Mouse (Mus musculus) midbrain, embryonic 12.5 days (tissue): ENCODE measurements around the gene Yipf1. TPM values are rescaled to one million over a fixed set of nuclear protein-coding genes. Genes with fewer than 3 reads are reported as not detected.

Experiments used
- ATAC-seq: fragments of 200-750 bp; cut with Nextera tagmentation; 2 replicates; pipeline ENCODE4 v1.8.0; 2017; ENCODE audit warnings: low read depth, moderate TSS enrichment, moderate library complexity; ENCODE audit not compliant: low FRiP score
- H3K27ac ChIP-seq: fragments of 300-500 bp; sonication (generic); replicated peaks from 2 replicates; pipeline ENCODE4 v1.5.1; 2016; ENCODE audit warnings: mild to moderate bottlenecking
- H3K27me3 ChIP-seq: fragments of 300-500 bp; sonication (generic); 2 replicates; pipeline ENCODE4 v1.6.1; 2016; ENCODE audit warnings: mild to moderate bottlenecking
- H3K36me3 ChIP-seq: fragments of 300-500 bp; sonication (generic); 2 replicates; pipeline ENCODE4 v1.6.1; 2016
- H3K4me1 ChIP-seq: fragments of 300-500 bp; sonication (generic); 2 replicates; pipeline ENCODE4 v1.6.1; 2016
- H3K4me2 ChIP-seq: fragments of 300-500 bp; sonication (generic); replicated peaks from 2 replicates; pipeline ENCODE4 v1.6.1; 2016; ENCODE audit warnings: mild to moderate bottlenecking, moderate library complexity
- H3K4me3 ChIP-seq: fragments of 300-500 bp; sonication (generic); 2 replicates; pipeline ENCODE4 v1.5.1; 2016; ENCODE audit warnings: mild to moderate bottlenecking
- H3K9ac ChIP-seq: fragments of 300-500 bp; sonication (generic); replicated peaks from 2 replicates; pipeline ENCODE4 v1.6.1; 2016; ENCODE audit warnings: mild to moderate bottlenecking, moderate library complexity
- H3K9me3 ChIP-seq: fragments of 300-500 bp; sonication (generic); 2 replicates; pipeline ENCODE4 v1.6.1; 2016; ENCODE audit warnings: mild to moderate bottlenecking
- WGBS: fragments of 180-500 bp; shearing (Covaris S2); methylation state at CpG from one replicate; pipeline ENCODE4 v1.1.7; 2016; 5-methylcytosine and 5-hydroxymethylcytosine counted together
- polyA plus RNA-seq: library from polyadenylated mRNA; unstranded; fragments of >200 nt; fragmentation: Nextera tagmentation; extraction: Ambion mirVana; gene quantifications from 2 replicates; pipeline ENCODE4 v1.2.1, GENCODE M21; 2016

Gene Yipf1
- polyA plus RNA-seq, 1 experiment from 2014 or later, result 41.9 TPM

DNA sequence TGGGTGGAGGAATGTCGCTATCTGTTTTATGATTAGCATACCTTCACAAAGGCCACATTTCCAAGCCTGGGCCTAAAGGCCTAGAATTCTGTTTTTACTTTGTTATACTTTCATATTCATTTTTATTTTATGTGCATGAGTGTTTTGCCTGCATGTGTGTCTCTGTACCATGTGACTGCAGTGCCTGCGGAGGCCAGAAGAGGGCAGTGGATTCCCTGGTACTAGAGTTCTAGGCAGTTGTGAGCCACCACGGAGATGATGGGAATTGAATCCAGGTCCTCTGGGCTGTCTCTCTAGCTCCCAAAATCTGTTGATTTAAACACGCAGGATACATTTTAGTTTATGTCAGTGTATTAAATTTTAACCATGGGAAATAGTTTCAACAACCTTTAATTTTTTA, 19.4 kb downstream of the Yipf1 start:
- no peaks in the 10 kb centered on the region for H3K4me1 ChIP-seq
- H3K4me2 ChIP-seq, result no peak overlapping the region
- H3K27me3 ChIP-seq, result no peaks in the 10 kb centered on the region
- H3K27ac ChIP-seq, result no peak overlapping the region
- H3K9ac ChIP-seq, result no peak overlapping the region
- no peaks in the 10 kb centered on the region for H3K9me3 ChIP-seq
- no peak for ATAC-seq
- WGBS, result 96% methylated on average over 4 of the region's 4 CpGs
- H3K4me3 ChIP-seq, result no peak overlapping the region
- 0 out of 2 replicates have a peak, but pooled peaks cover 3% of the 10 kb centered on the region for H3K36me3 ChIP-seq

GRCm38 (mm10) chr4:107336356-107336755, 22.2 kb downstream of the Yipf1 start:
- Histone ChIP-seq H3K4me3 (no peak overlapping the region), H3K27ac (no peak overlapping the region), H3K9ac (no peak overlapping the region), H3K9me3 (no peaks in the 10 kb centered on the region), H3K27me3 (no peaks in the 10 kb centered on the region), H3K36me3 (0 out of 2 replicates have a peak, but pooled peaks cover 3% of the 10 kb centered on the region), H3K4me2 (no peak overlapping the region), H3K4me1 (0 out of 2 replicates have a peak, but pooled peaks cover 2% of the 10 kb centered on the region)
- 93% methylated on average over 8 of the region's 8 CpGs for WGBS
- no peak for ATAC-seq

GRCm38 (mm10) chr4:107337455-107337854, 23.3 kb downstream of the Yipf1 start:
- H3K27ac ChIP-seq, result no peak overlapping the region
- no peak overlapping the region for H3K9ac ChIP-seq
- 0 out of 2 replicates have a peak, but pooled peaks cover 3% of the 10 kb centered on the region for H3K36me3 ChIP-seq
- H3K4me3 ChIP-seq, result no peak overlapping the region
- 0 out of 2 replicates have a peak, but pooled peaks cover 4% of the 10 kb centered on the region for H3K4me1 ChIP-seq
- ATAC-seq, result no peak
- WGBS, result 89% methylated on average over 5 of the region's 5 CpGs
- no peaks in the 10 kb centered on the region for H3K27me3 ChIP-seq
- no peak overlapping the region for H3K4me2 ChIP-seq
- no peaks in the 10 kb centered on the region for H3K9me3 ChIP-seq

- no peak overlapping the region for H3K9ac ChIP-seq
- no peak overlapping the region for H3K4me3 ChIP-seq
- ATAC-seq, result no peak
- 0 out of 2 replicates have a peak, but pooled peaks cover 4% of the 10 kb centered on the region for H3K4me1 ChIP-seq
- no peak overlapping the region for H3K27ac ChIP-seq
- 41% methylated on average over 5 of the region's 5 CpGs for WGBS
- no peak overlapping the region for H3K4me2 ChIP-seq
- H3K36me3 ChIP-seq, result 0 out of 2 replicates have a peak, but pooled peaks cover 8% of the 10 kb centered on the region
- no peaks in the 10 kb centered on the region for H3K27me3 ChIP-seq
- H3K9me3 ChIP-seq, result no peaks in the 10 kb centered on the region
These were observed 27.2 kb downstream of the Yipf1 start for GRCm38 (mm10) chr4:107341354-107341753.

DNA sequence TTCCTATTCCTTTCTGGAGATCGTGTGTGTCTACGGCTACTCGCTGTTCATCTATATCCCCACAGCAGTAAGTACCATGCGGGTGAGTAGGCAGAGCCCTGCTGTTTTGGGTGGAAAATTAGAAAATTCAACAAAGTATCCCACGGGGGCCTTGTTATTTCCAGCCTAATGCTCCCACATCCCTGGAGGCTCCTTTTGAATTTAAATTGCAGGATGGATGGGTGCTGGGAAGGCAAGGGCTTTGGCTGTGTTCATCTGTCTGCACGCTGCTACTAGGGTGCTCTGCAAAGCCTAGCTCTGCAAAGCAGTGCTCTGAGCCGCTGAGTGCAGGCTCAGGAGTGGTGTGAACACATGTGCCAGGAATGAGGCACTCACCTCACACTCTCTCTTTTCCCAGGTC, 30.4 kb downstream of the Yipf1 start:
- Histone ChIP-seq H3K9me3 (no peaks in the 10 kb centered on the region), H3K4me1 (peaks cover 10% of the 10 kb centered on the region; the same call in 1 of the 2 replicates), H3K36me3 (0 out of 2 replicates have a peak, but pooled peaks cover 5% of the 10 kb centered on the region), H3K27me3 (no peaks in the 10 kb centered on the region), H3K27ac (no peak overlapping the region), H3K4me3 (no peak overlapping the region), H3K9ac (no peak overlapping the region), H3K4me2 (no peak overlapping the region)
- 81% methylated on average over 7 of the region's 7 CpGs for WGBS
- no peak for ATAC-seq

DNA sequence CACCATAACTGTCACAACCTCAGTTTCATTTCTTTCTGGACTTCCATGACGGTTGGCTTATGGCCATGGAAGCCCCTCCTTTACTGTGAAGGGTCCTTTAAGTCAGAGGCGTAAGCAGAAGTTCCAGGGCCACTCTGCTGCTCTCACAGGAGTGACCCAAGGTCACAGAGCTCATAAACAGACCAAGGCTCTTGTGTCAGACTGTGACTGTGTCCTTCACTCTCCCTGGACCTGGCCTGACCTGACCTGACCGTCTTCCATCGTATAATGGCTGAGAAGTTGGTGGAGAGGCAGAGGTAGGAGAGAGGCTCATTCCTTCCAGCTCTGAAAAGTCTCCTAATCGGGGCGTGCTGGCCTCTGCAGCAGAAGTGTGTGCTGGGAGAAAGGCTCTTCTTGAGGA, 33.1 kb downstream of the Yipf1 start:
- no peak for ATAC-seq
- WGBS, result 83% methylated on average over 6 of the region's 6 CpGs
- no peak overlapping the region for H3K4me2 ChIP-seq

GRCm38 (mm10) chr4:107348529-107349310, 34.6 kb downstream of the Yipf1 start:
- no peak overlapping the region for H3K4me3 ChIP-seq
- no peak for ATAC-seq
- peaks cover 6% of the 10 kb centered on the region; the same call in 1 of the 2 replicates for H3K4me1 ChIP-seq
- H3K4me2 ChIP-seq, result no peak overlapping the region
- no peaks in the 10 kb centered on the region for H3K27me3 ChIP-seq
- no peak overlapping the region for H3K27ac ChIP-seq
- 73% methylated on average over 20 of the region's 20 CpGs for WGBS
- H3K9me3 ChIP-seq, result no peaks in the 10 kb centered on the region
- no peak overlapping the region for H3K9ac ChIP-seq
- peaks cover 16% of the 10 kb centered on the region; the same call in 1 of the 2 replicates for H3K36me3 ChIP-seq

More for the DNA sequence above, 33.1 kb downstream of the Yipf1 start:
- Histone ChIP-seq H3K9ac (no peak overlapping the region), H3K9me3 (no peaks in the 10 kb centered on the region), H3K27ac (no peak overlapping the region), H3K27me3 (no peaks in the 10 kb centered on the region), H3K4me1 (peaks cover 6% of the 10 kb centered on the region; the same call in 1 of the 2 replicates), H3K4me3 (no peak overlapping the region), H3K36me3 (peaks cover 16% of the 10 kb centered on the region; the same call in 1 of the 2 replicates)

GRCm38 (mm10) chr4:107349311-107350008, 35.3 kb downstream of the Yipf1 start:
- Histone ChIP-seq H3K27me3 (no peaks in the 10 kb centered on the region), H3K27ac (no peak overlapping the region), H3K4me3 (no peak overlapping the region), H3K36me3 (peaks cover 16% of the 10 kb centered on the region; the same call in 1 of the 2 replicates), H3K9me3 (no peaks in the 10 kb centered on the region), H3K4me1 (peaks cover 6% of the 10 kb centered on the region; the same call in 1 of the 2 replicates), H3K4me2 (no peak overlapping the region), H3K9ac (no peak overlapping the region)
- ATAC-seq, result no peak
- 76% methylated on average over 8 of the region's 8 CpGs for WGBS

- H3K4me2 ChIP-seq, result no peak overlapping the region
- no peak overlapping the region for H3K4me3 ChIP-seq
- H3K27me3 ChIP-seq, result no peaks in the 10 kb centered on the region
- peaks cover 6% of the 10 kb centered on the region; the same call in 1 of the 2 replicates for H3K4me1 ChIP-seq
- no peak overlapping the region for H3K27ac ChIP-seq
- H3K9me3 ChIP-seq, result no peaks in the 10 kb centered on the region
- H3K36me3 ChIP-seq, result peaks cover 11% of the 10 kb centered on the region; the same call in 1 of the 2 replicates
- no peak for ATAC-seq
- H3K9ac ChIP-seq, result no peak overlapping the region
These were observed 37.2 kb downstream of the Yipf1 start for GRCm38 (mm10) chr4:107351368-107351767.

DNA sequence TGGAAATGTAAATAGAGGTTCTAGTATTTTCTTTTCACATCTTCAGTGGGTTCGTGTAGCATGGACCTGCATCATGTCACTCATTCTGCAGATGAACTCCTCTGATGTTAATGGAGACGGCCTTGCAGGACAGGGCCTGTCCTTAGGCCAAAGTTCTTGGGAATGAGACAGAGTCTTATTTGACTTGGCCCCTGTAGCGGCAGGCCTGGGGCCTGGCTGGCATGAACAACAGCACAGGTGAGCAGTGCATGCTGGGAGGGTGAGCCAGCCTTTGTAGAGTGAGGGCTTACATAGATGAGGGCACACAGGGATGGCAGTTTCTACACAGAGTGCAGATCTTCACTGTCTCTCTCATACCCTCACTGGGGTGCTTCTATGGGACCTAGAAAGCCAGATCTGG, 39.4 kb downstream of the Yipf1 start:
- H3K4me2 ChIP-seq, result no peak overlapping the region
- no peak overlapping the region for H3K27ac ChIP-seq
- no peaks in the 10 kb centered on the region for H3K9me3 ChIP-seq
- WGBS, result 85% methylated on average over 3 of the region's 3 CpGs
- ATAC-seq, result no peak
- H3K4me3 ChIP-seq, result no peak overlapping the region
- no peaks in the 10 kb centered on the region for H3K27me3 ChIP-seq
- H3K9ac ChIP-seq, result no peak overlapping the region
- H3K36me3 ChIP-seq, result peaks cover 17% of the 10 kb centered on the region; the same call in 1 of the 2 replicates
- peaks cover 4% of the 10 kb centered on the region; the same call in 1 of the 2 replicates for H3K4me1 ChIP-seq

DNA sequence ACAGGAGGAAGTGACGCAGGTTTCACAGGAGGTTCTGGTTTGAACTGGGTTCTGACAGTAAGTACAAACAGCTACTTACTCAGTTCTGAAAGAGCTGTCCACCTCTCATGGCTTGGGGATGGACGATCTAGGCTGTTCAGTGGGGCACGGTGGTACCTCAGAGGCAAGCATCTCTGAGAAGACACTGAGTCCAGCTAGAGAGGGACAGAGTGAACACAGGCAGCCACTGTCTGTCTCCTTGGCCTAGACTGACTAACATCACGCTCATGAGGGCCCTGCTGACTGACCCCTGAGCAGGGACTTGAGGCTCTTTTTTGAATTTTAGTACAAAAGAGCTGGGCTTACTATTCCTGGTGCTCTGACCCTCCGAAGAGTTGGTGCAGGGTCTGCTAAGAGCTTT, 40.0 kb downstream of the Yipf1 start:
- no peak overlapping the region for H3K27ac ChIP-seq
- H3K4me3 ChIP-seq, result no peak overlapping the region
- no peaks in the 10 kb centered on the region for H3K4me1 ChIP-seq
- H3K9me3 ChIP-seq, result no peaks in the 10 kb centered on the region
- no peak overlapping the region for H3K9ac ChIP-seq
- WGBS, result 88% methylated on average over 5 of the region's 5 CpGs
- H3K36me3 ChIP-seq, result peaks cover 18% of the 10 kb centered on the region; the same call in 1 of the 2 replicates
- no peaks in the 10 kb centered on the region for H3K27me3 ChIP-seq
- H3K4me2 ChIP-seq, result no peak overlapping the region
- ATAC-seq, result no peak

GRCm38 (mm10) chr4:107354543-107354942, 40.4 kb downstream of the Yipf1 start:
- H3K4me1 ChIP-seq, result no peaks in the 10 kb centered on the region
- H3K36me3 ChIP-seq, result peaks cover 18% of the 10 kb centered on the region; the same call in 1 of the 2 replicates
- no peak for ATAC-seq
- 61% methylated on average over 4 of the region's 4 CpGs for whole genome bisulfite sequencing
- no peak overlapping the region for H3K4me2 ChIP-seq
- H3K27ac ChIP-seq, result no peak overlapping the region
- H3K4me3 ChIP-seq, result no peak overlapping the region
- H3K9me3 ChIP-seq, result no peaks in the 10 kb centered on the region
- no peak overlapping the region for H3K9ac ChIP-seq
- H3K27me3 ChIP-seq, result no peaks in the 10 kb centered on the region
